Mouse (Mus musculus): ENCODE measurements at regions not wholly inside any gene's neighbourhood (a gene's known extent, or its start where the extent isn't known, plus 50 kb on each side); places are given as distances from the start of the nearest gene placed in this dataset.

GRCm38 (mm10) chr10:60913456-60913900 lies 82.1 kb upstream of the Unc5b start:
- Histone ChIP-seq H3K4me3 (replicated peaks; ENCODE audit: low read length) (no peak overlapping the region), H3K27me3 (replicated peaks; ENCODE audit: control insufficient read depth, insufficient read depth, low read length) (no peaks in the 10 kb centered on the region), H3K4me1 (replicated peaks; ENCODE audit: control insufficient read depth, insufficient read depth, low read length) (peaks cover 11% of the 10 kb centered on the region), H3K27ac (ENCODE audit: low read length) (no peak overlapping the region), H3K9ac (replicated peaks; ENCODE audit: low read depth, low read length) (no peak overlapping the region), H3K9me3 (ENCODE audit: control insufficient read depth, low read length) (no peaks in the 10 kb centered on the region), H3K4me2 (ENCODE audit: low read length) (no peak overlapping the region), H3K36me3 (ENCODE audit: control insufficient read depth, insufficient read depth) (no peaks in the 10 kb centered on the region)
- 62% methylated on average over 11 of the region's 11 CpGs for WGBS
- ATAC-seq, result peak; percentile 59; the same call in 1 of the 2 replicates

GRCm38 (mm10) chr10:60904351-60904750 lies 73.0 kb upstream of the Unc5b start:
- Histone ChIP-seq H3K4me2 (ENCODE audit: low read length) (no peak overlapping the region), H3K4me1 (replicated peaks; ENCODE audit: control insufficient read depth, insufficient read depth, low read length) (no peaks in the 10 kb centered on the region), H3K27me3 (replicated peaks; ENCODE audit: control insufficient read depth, insufficient read depth, low read length) (no peaks in the 10 kb centered on the region), H3K4me3 (replicated peaks; ENCODE audit: low read length) (no peak overlapping the region), H3K27ac (ENCODE audit: low read length) (no peak overlapping the region), H3K9me3 (ENCODE audit: control insufficient read depth, low read length) (peaks cover 3% of the 10 kb centered on the region; the same call in 1 of the 2 replicates), H3K9ac (replicated peaks; ENCODE audit: low read depth, low read length) (no peak overlapping the region), H3K36me3 (ENCODE audit: control insufficient read depth, insufficient read depth) (no peaks in the 10 kb centered on the region)
- no peak for ATAC-seq
- 78% methylated on average over 7 of the region's 7 CpGs for WGBS

GRCm38 (mm10) chr10:60900992-60901391 lies 69.6 kb upstream of the Unc5b start:
- no peaks in the 10 kb centered on the region for H3K9me3 ChIP-seq (ENCODE audit: control insufficient read depth, low read length)
- H3K4me3 ChIP-seq (replicated peaks; ENCODE audit: low read length), result no peak overlapping the region
- no peaks in the 10 kb centered on the region for H3K36me3 ChIP-seq (ENCODE audit: control insufficient read depth, insufficient read depth)
- no peak overlapping the region for H3K9ac ChIP-seq (replicated peaks; ENCODE audit: low read depth, low read length)
- ATAC-seq, result no peak
- no peaks in the 10 kb centered on the region for H3K27me3 ChIP-seq (replicated peaks; ENCODE audit: control insufficient read depth, insufficient read depth, low read length)
- no peaks in the 10 kb centered on the region for H3K4me1 ChIP-seq (replicated peaks; ENCODE audit: control insufficient read depth, insufficient read depth, low read length)
- no peak overlapping the region for H3K27ac ChIP-seq (ENCODE audit: low read length)
- no peak overlapping the region for H3K4me2 ChIP-seq (ENCODE audit: low read length)
- WGBS, result 95% methylated on average over 2 of the region's 2 CpGs

GRCm38 (mm10) chr10:60893810-60894147 lies 62.4 kb upstream of the Unc5b start:
- no peak overlapping the region; the same call in 1 of the 2 replicates for H3K27ac ChIP-seq (ENCODE audit: low read length)
- H3K9me3 ChIP-seq (ENCODE audit: control insufficient read depth, low read length), result no peaks in the 10 kb centered on the region
- no peaks in the 10 kb centered on the region for H3K36me3 ChIP-seq (ENCODE audit: control insufficient read depth, insufficient read depth)
- no peak overlapping the region for H3K9ac ChIP-seq (replicated peaks; ENCODE audit: low read depth, low read length)
- 21% methylated on average over 4 of the region's 4 CpGs for WGBS
- H3K4me3 ChIP-seq (replicated peaks; ENCODE audit: low read length), result no peak overlapping the region
- no peaks in the 10 kb centered on the region for H3K27me3 ChIP-seq (replicated peaks; ENCODE audit: control insufficient read depth, insufficient read depth, low read length)
- ATAC-seq, result peak; percentile 82
- H3K4me2 ChIP-seq (ENCODE audit: low read length), result peak overlapping the region; percentile 27
- peaks cover 24% of the 10 kb centered on the region for H3K4me1 ChIP-seq (replicated peaks; ENCODE audit: control insufficient read depth, insufficient read depth, low read length)

- peak; percentile 31 for ATAC-seq
- Histone ChIP-seq H3K9me3 (ENCODE audit: control insufficient read depth, low read length) (no peaks in the 10 kb centered on the region), H3K27me3 (replicated peaks; ENCODE audit: control insufficient read depth, insufficient read depth, low read length) (no peaks in the 10 kb centered on the region), H3K4me1 (replicated peaks; ENCODE audit: control insufficient read depth, insufficient read depth, low read length) (peaks cover 24% of the 10 kb centered on the region), H3K27ac (ENCODE audit: low read length) (peak overlapping the region; percentile 15; the same call in 1 of the 2 replicates), H3K4me2 (ENCODE audit: low read length) (peak overlapping the region; percentile 27), H3K4me3 (replicated peaks; ENCODE audit: low read length) (no peak overlapping the region), H3K9ac (replicated peaks; ENCODE audit: low read depth, low read length) (no peak overlapping the region), H3K36me3 (ENCODE audit: control insufficient read depth, insufficient read depth) (no peaks in the 10 kb centered on the region)
- WGBS, result 35% methylated on average over 21 of the region's 22 CpGs
Observed at GRCm38 (mm10) chr10:60893130-60893809, 61.9 kb upstream of the Unc5b start.

GRCm38 (mm10) chr10:60892730-60893129 lies 61.3 kb upstream of the Unc5b start:
- Histone ChIP-seq H3K4me2 (ENCODE audit: low read length) (no peak overlapping the region), H3K27me3 (replicated peaks; ENCODE audit: control insufficient read depth, insufficient read depth, low read length) (no peaks in the 10 kb centered on the region), H3K4me1 (replicated peaks; ENCODE audit: control insufficient read depth, insufficient read depth, low read length) (peaks cover 24% of the 10 kb centered on the region), H3K9me3 (ENCODE audit: control insufficient read depth, low read length) (no peaks in the 10 kb centered on the region), H3K9ac (replicated peaks; ENCODE audit: low read depth, low read length) (no peak overlapping the region), H3K36me3 (ENCODE audit: control insufficient read depth, insufficient read depth) (no peaks in the 10 kb centered on the region), H3K4me3 (replicated peaks; ENCODE audit: low read length) (no peak overlapping the region), H3K27ac (ENCODE audit: low read length) (peak overlapping the region; percentile 15; the same call in 1 of the 2 replicates)
- ATAC-seq, result no peak
- 46% methylated on average over 4 of the region's 4 CpGs for WGBS

- 79% methylated on average over 13 of the region's 13 CpGs for WGBS
- H3K4me1 ChIP-seq (replicated peaks; ENCODE audit: control insufficient read depth, insufficient read depth, low read length), result peaks cover 24% of the 10 kb centered on the region
- ATAC-seq, result no peak
- no peak overlapping the region for H3K9ac ChIP-seq (replicated peaks; ENCODE audit: low read depth, low read length)
- H3K4me3 ChIP-seq (replicated peaks; ENCODE audit: low read length), result no peak overlapping the region
- no peaks in the 10 kb centered on the region for H3K27me3 ChIP-seq (replicated peaks; ENCODE audit: control insufficient read depth, insufficient read depth, low read length)
- H3K9me3 ChIP-seq (ENCODE audit: control insufficient read depth, low read length), result no peaks in the 10 kb centered on the region
- H3K36me3 ChIP-seq (ENCODE audit: control insufficient read depth, insufficient read depth), result no peaks in the 10 kb centered on the region
- H3K4me2 ChIP-seq (ENCODE audit: low read length), result no peak overlapping the region
- H3K27ac ChIP-seq (ENCODE audit: low read length), result no peak overlapping the region
Observed at GRCm38 (mm10) chr10:60891476-60892170, 60.2 kb upstream of the Unc5b start.

- Histone ChIP-seq H3K4me1 (replicated peaks; ENCODE audit: control insufficient read depth, insufficient read depth, low read length) (peaks cover 35% of the 10 kb centered on the region), H3K27ac (ENCODE audit: low read length) (no peak overlapping the region)
- 64% methylated on average over 13 of the region's 13 CpGs for WGBS
Observed at GRCm38 (mm10) chr10:60889792-60890191, 58.4 kb upstream of the Unc5b start.

GRCm38 (mm10) chr10:60888541-60888940 lies 57.2 kb upstream of the Unc5b start:
- WGBS, result 82% methylated on average over 7 of the region's 7 CpGs
- Histone ChIP-seq H3K4me1 (replicated peaks; ENCODE audit: control insufficient read depth, insufficient read depth, low read length) (peaks cover 29% of the 10 kb centered on the region), H3K36me3 (ENCODE audit: control insufficient read depth, insufficient read depth) (no peaks in the 10 kb centered on the region), H3K9ac (replicated peaks; ENCODE audit: low read depth, low read length) (no peak overlapping the region), H3K4me2 (ENCODE audit: low read length) (no peak overlapping the region), H3K27ac (ENCODE audit: low read length) (no peak overlapping the region), H3K4me3 (replicated peaks; ENCODE audit: low read length) (no peak overlapping the region), H3K27me3 (replicated peaks; ENCODE audit: control insufficient read depth, insufficient read depth, low read length) (no peaks in the 10 kb centered on the region), H3K9me3 (ENCODE audit: control insufficient read depth, low read length) (0 out of 2 replicates have a peak, but pooled peaks cover 4% of the 10 kb centered on the region)
- ATAC-seq, result no peak

More at GRCm38 (mm10) chr10:60889792-60890191, 58.4 kb upstream of the Unc5b start:
- no peaks in the 10 kb centered on the region for H3K36me3 ChIP-seq (ENCODE audit: control insufficient read depth, insufficient read depth)
- H3K4me2 ChIP-seq (ENCODE audit: low read length), result no peak overlapping the region
- no peak overlapping the region for H3K9ac ChIP-seq (replicated peaks; ENCODE audit: low read depth, low read length)
- no peaks in the 10 kb centered on the region for H3K27me3 ChIP-seq (replicated peaks; ENCODE audit: control insufficient read depth, insufficient read depth, low read length)
- no peak overlapping the region for H3K4me3 ChIP-seq (replicated peaks; ENCODE audit: low read length)
- 0 out of 2 replicates have a peak, but pooled peaks cover 3% of the 10 kb centered on the region for H3K9me3 ChIP-seq (ENCODE audit: control insufficient read depth, low read length)
- peak; percentile 47 for ATAC-seq

All from forebrain, embryonic 16.5 days (tissue).